Mouse (Mus musculus) testis, adult 2 months (tissue): ENCODE measurements at regions not wholly inside any gene's neighbourhood (a gene's known extent, or its start where the extent isn't known, plus 50 kb on each side); places are given as distances from the start of the nearest gene placed in this dataset.

Experiments
- CTCF ChIP-seq: fragments of 200-500 bp; IDR thresholded peaks from 2 replicates; pipeline ENCODE4 v1.5.1; 2012; ENCODE audit warnings: low read depth, mild to moderate bottlenecking, inconsistent platforms, low read length, moderate library complexity; ENCODE audit not compliant: control insufficient read depth, insufficient read depth, insufficient replicate concordance
- POLR2A ChIP-seq: fragments of 200-500 bp; IDR thresholded peaks from 2 replicates; pipeline ENCODE4 v1.6.1; 2012; ENCODE audit warnings: low read depth, mild to moderate bottlenecking, inconsistent platforms, low read length, moderate library complexity; ENCODE audit not compliant: control insufficient read depth

GRCm38 (mm10) chr12:26891190-26891589 is 422.2 kb downstream of the Cmpk2 start:
- no peak for TF ChIP-seq POLR2A
- TF ChIP-seq CTCF = no peak
